Mouse (Mus musculus) hindbrain, embryonic 13.5 days (tissue): ENCODE data around the gene Cd55. TPM values are rescaled to one million over a fixed set of nuclear protein-coding genes. Genes with fewer than 3 reads are reported as not detected.

ENCODE experiments used
- polyA plus RNA-seq: library from polyadenylated mRNA; unstranded; fragments of >200 nt; fragmentation: Nextera tagmentation; extraction: Ambion mirVana; gene quantifications from 2 replicates; pipeline ENCODE4 v1.2.1, GENCODE M21; 2015

Gene Cd55
- polyA plus RNA-seq, 1 experiment from 2014 or later = 7.1 TPM

Other genes with a start within 250 kb of the Cd55 start
- not detected in 2 replicates for gene Cd55b, start 39.7 kb downstream of the Cd55 start, polyA plus RNA-seq
- not detected in 2 replicates for gene Zp3r, start 166.9 kb upstream of the Cd55 start, polyA plus RNA-seq
- not detected in 2 replicates for gene C4bp, start 198.9 kb upstream of the Cd55 start, polyA plus RNA-seq